In genomic region chr8:13254019-13254418, GRCm38 (mm10) we compare ENCODE assay signal across 9 mouse cellular contexts. TPM values are rescaled to one million over a fixed set of nuclear protein-coding genes. Genes with fewer than 3 reads are reported as not detected.
DNase-seq lines count a peak whose midpoint lies in the region; ATAC-seq and TF ChIP-seq lines count a peak whose summit lies in the region.
"Had no signal": no experiment of that assay in that cellular context is flagged by ENCODE, and none has a peak within 500 bp of the region (broad histone marks: within the 10 kb centered on the region; RNA-seq: fewer than 3 reads in every experiment).

Gene Adprhl1 (minus strand): TSS chr8:13254162.

- intact Hi-C loops in heart, postnatal 10 days (cut with DNase I): no loop called here

- H3K4me2 ChIP-seq in forebrain, embryonic 14.5 days (ENCODE audit: low read length): no peak within 1 kb of the TSS

- peak; percentile 71 for DNase-seq in ES-E14 (ENCODE audit: low read depth, low spot score)
- peak; percentile 59 for DNase-seq in forebrain, embryonic 14.5 days (ENCODE audit: low spot score)
- peak; percentile 87 to 91 for DNase-seq in heart, postnatal 10 days
- peak; percentile 82 for DNase-seq in layer of hippocampus, adult 11-12 months (ENCODE audit: low spot score)
- DNase-seq in lung, adult 18-20 months: peak; percentile 73 to 83
- DNase-seq in thymus, adult 18-20 months: peak; percentile 13 to 31

- no peak within 1 kb of the TSS for H3K9ac ChIP-seq in ES-E14 (ENCODE audit: insufficient read depth, low read depth, low read length, poor library complexity, severe bottlenecking)
- no peak within 1 kb of the TSS for H3K9ac ChIP-seq in forebrain, embryonic 14.5 days (ENCODE audit: low read length)

- no peaks in the 10 kb centered on the region for H3K27me3 ChIP-seq in forebrain, embryonic 14.5 days (replicated peaks; ENCODE audit: control insufficient read depth, insufficient read depth, low read length)

- TF ChIP-seq POLR2A in olfactory bulb, adult 2 months (IDR thresholded peaks at IDR 0.05; ENCODE audit: insufficient read depth, low read depth, low read length): no peak

- peaks cover 0 to 5% of the 10 kb centered on the region in 2 experiments; a peak in 1 of 4 replicates for H3K4me1 ChIP-seq in ES-E14 (ENCODE audit: control insufficient read depth in 2 of 2, insufficient read depth in 2 of 2, low read length in 2 of 2, poor library complexity in 1 of 2)
- no peaks in the 10 kb centered on the region for H3K4me1 ChIP-seq in forebrain, embryonic 14.5 days (ENCODE audit: control insufficient read depth, insufficient read depth, low read length)
- peaks cover 12% of the 10 kb centered on the region for H3K4me1 ChIP-seq in olfactory bulb, adult 2 months (ENCODE audit: control insufficient read depth, insufficient read depth, low read length)

- peaks cover 4% of the 10 kb centered on the region; the same call in 1 of the 2 replicates for H3K36me3 ChIP-seq in ES-E14 (ENCODE audit: control insufficient read depth, insufficient read depth, low read length, poor library complexity, severe bottlenecking)
- peaks cover 37% of the 10 kb centered on the region for H3K36me3 ChIP-seq in forebrain, embryonic 14.5 days (ENCODE audit: control insufficient read depth, insufficient read depth, low read length)

- no peaks in the 10 kb centered on the region for H3K9me3 ChIP-seq in ES-E14 (ENCODE audit: control insufficient read depth, insufficient read depth, low read depth, low read length)
- H3K9me3 ChIP-seq in forebrain, embryonic 14.5 days (replicated peaks; ENCODE audit: control insufficient read depth, low read length): no peaks in the 10 kb centered on the region

- no peak within 1 kb of the TSS for H3K4me3 ChIP-seq in ES-E14 (ENCODE audit: insufficient read depth in 1 of 2, low read depth in 1 of 2, low read length in 2 of 2, poor library complexity in 1 of 2, severe bottlenecking in 1 of 2)
- no peak within 1 kb of the TSS for H3K4me3 ChIP-seq in forebrain, embryonic 14.5 days (ENCODE audit: low read depth, low read length)
- no peak within 1 kb of the TSS for H3K4me3 ChIP-seq in olfactory bulb, adult 2 months (ENCODE audit: insufficient read depth, low read depth, low read length)

- in situ Hi-C loops in ES-E14 (cut with MboI; ENCODE audit: low sequenced_read_pairs in 2 of 2, unreplicated experiment in 2 of 2): loop anchor here in 1 of 2 experiments (25.0 kb wide), 1 partner anchor 267 kb away; no protein-coding TSS in a partner anchor

- 36% methylated on average over 8 of the region's 8 CpGs for WGBS in forebrain, embryonic 14.5 days
- WGBS in olfactory bulb, adult 2 months: 13% methylated on average over 8 of the region's 8 CpGs

- no peak within 1 kb of the TSS for H3K27ac ChIP-seq in ES-E14 (ENCODE audit: insufficient read depth, low read depth, low read length, poor library complexity, severe bottlenecking)
- no peak within 1 kb of the TSS for H3K27ac ChIP-seq in forebrain, embryonic 14.5 days (ENCODE audit: low read depth, low read length)
- no peak within 1 kb of the TSS for H3K27ac ChIP-seq in olfactory bulb, adult 2 months (ENCODE audit: insufficient read depth, low read depth, low read length)
- H3K27ac ChIP-seq: macrophage had no signal

- ATAC-seq in cerebellum, adult (ENCODE audit: insufficient number of reproducible peaks, low FRiP score, low TSS enrichment): 0 out of 2 replicates have a peak, but pooled peaks have one; percentile 56
- peak; percentile 58; the same call in 1 of the 2 replicates for ATAC-seq in forebrain, embryonic 14.5 days

- TF ChIP-seq CTCF in olfactory bulb, adult 2 months (IDR thresholded peaks at IDR 0.05; ENCODE audit: insufficient read depth, low read depth, low read length): peak; percentile 64; the same call in 1 of the 2 replicates

TF ChIP-seq in ES-E14, 5 proteins besides CTCF, POLR2A, EP300 and RAD21:
- TF ChIP-seq ZC3H11A (IDR thresholded peaks at IDR 0.05; ENCODE audit: borderline replicate concordance, low read depth, low read length) (peak; percentile 85), CHD2 (IDR thresholded peaks at IDR 0.05; ENCODE audit: low read depth, low read length) (no peak)

RNA-seq across cellular contexts. Expression of gene Adprhl1, which starts in this region (rescaled TPM):
- total RNA-seq in ES-E14 (2012; rRNA removed): 0.31 and 0.32 TPM in 2 replicates
- not detected in 2 replicates for polyA plus RNA-seq in forebrain, embryonic 14.5 days (2014; fragmentation: Nextera tagmentation; extraction: Ambion mirVana)
- 100 to 1,000 TPM; 418 to 470 TPM for total RNA-seq in heart, postnatal 10 days (2021)
- not detected in 2 replicates for polyA plus RNA-seq in olfactory bulb, adult 2 months (2012; ENCODE audit: insufficient read depth, insufficient read length, low replicate concordance, missing spikeins)

Comparison
In these comparisons a context has a peak if more than half of its experiments do, and no peak if none do; other contexts are left out.
1. RNA of gene Adprhl1 (total RNA-seq): 418 to 470 TPM in heart, postnatal 10 days; 0.31 to 0.32 TPM in ES-E14; every median in the first group is over 100 times any median in the second.
2. Peak in DNase-seq in ES-E14; RNA of the gene not detected or under 1 TPM.
3. Peak in DNase-seq and ATAC-seq in forebrain, embryonic 14.5 days; RNA of the gene not detected or under 1 TPM.
4. DNase-seq: peak in every context shown above with its lines; median percentile 89 in heart, postnatal 10 days; 82 in layer of hippocampus, adult 11-12 months; 78 in lung, adult 18-20 months; 71 in ES-E14; 59 in forebrain, embryonic 14.5 days; 22 in thymus, adult 18-20 months.